22 mouse cellular contexts compared by ENCODE assay signal in the genomic region with DNA sequence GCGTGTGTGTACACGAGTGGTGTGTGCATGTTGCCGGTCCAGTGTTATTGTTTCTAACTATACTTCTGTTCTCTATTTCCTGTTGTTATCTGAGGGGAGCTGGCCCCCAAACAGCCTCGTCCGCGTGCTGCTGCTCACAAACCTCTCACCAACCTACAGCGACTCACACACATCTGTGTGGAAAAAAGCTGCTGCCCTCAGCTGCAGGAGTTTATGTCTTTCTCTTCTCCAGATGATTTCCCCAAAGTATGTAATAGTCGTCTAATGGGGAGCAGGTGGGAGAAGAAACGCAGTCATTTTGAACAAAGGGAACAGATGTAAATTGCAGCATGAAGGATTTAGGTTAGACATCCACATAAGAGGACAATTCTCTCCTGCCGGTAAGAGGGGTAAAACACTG. TPM values are rescaled to one million over a fixed set of nuclear protein-coding genes. Genes with fewer than 3 reads are reported as not detected.
DNase-seq lines count a peak whose midpoint lies in the region; ATAC-seq and TF ChIP-seq lines count a peak whose summit lies in the region.
"Had no signal": no experiment of that assay in that cellular context is flagged by ENCODE, and none has a peak within 500 bp of the region (broad histone marks: within the 10 kb centered on the region; RNA-seq: fewer than 3 reads in every experiment).

No protein-coding gene starts in this region.

- no peak overlapping the region for H3K9ac ChIP-seq in hindbrain, embryonic 16.5 days (ENCODE audit: low read depth, low read length)
- H3K9ac ChIP-seq in embryonic facial prominence, embryonic 11.5 days (replicated peaks; ENCODE audit: low read length): no peak overlapping the region
- no peak overlapping the region for H3K9ac ChIP-seq in limb, embryonic 12.5 days (replicated peaks)
- H3K9ac ChIP-seq: forebrain, postnatal 0 days; liver, embryonic 12.5 days had no signal

- no peak for DNase-seq in hindbrain, embryonic 10.5 days (ENCODE audit: low spot score)
- DNase-seq in brain, embryonic 14.5 days (ENCODE audit: low read depth): peak; percentile 37
- DNase-seq in embryonic facial prominence, embryonic 11.5 days (ENCODE audit: low spot score): peak; percentile 79
- no peak for DNase-seq in kidney, adult 18-20 months
- no peak for DNase-seq in thymus, adult 2 months
- DNase-seq: adrenal gland, postnatal 14 days; cerebellum, adult 2 months; forebrain, postnatal 0 days; gastrocnemius, adult 2 months; heart, adult 18-20 months; heart, postnatal 36 days; kidney, adult 9 months; kidney, postnatal 36 days; layer of hippocampus, adult 9-11 months; lung, postnatal 10 days had no signal

- 0 out of 2 replicates have a peak overlapping the region, but pooled peaks have one; percentile 30 for H3K27ac ChIP-seq in hindbrain, embryonic 10.5 days
- H3K27ac ChIP-seq in hindbrain, embryonic 16.5 days (ENCODE audit: low read depth, low read length): no peak overlapping the region
- H3K27ac ChIP-seq in embryonic facial prominence, embryonic 11.5 days (replicated peaks; ENCODE audit: low read depth, low read length): peak overlapping the region; percentile 48
- peak overlapping the region; percentile 72 for H3K27ac ChIP-seq in limb, embryonic 12.5 days
- H3K27ac ChIP-seq in thymus, adult 2 months (ENCODE audit: control insufficient read depth, insufficient read depth, low read length): no peak overlapping the region
- H3K27ac ChIP-seq: gastrocnemius, adult 2 months; liver, embryonic 12.5 days had no signal

- TF ChIP-seq POLR2A in brain, embryonic 14.5 days (IDR thresholded peaks at IDR 0.05; ENCODE audit: borderline replicate concordance, extremely low read depth, insufficient read depth, insufficient read length, poor library complexity, severe bottlenecking): no peak
- TF ChIP-seq POLR2A in thymus, adult 2 months (IDR thresholded peaks at IDR 0.05; ENCODE audit: control insufficient read depth, extremely low read depth, insufficient read depth, low read length, poor library complexity): no peak

- WGBS in hindbrain, embryonic 10.5 days: 64% methylated on average over 10 of the region's 10 CpGs
- 59% methylated on average over 10 of the region's 10 CpGs for WGBS in hindbrain, embryonic 16.5 days
- WGBS in embryonic facial prominence, embryonic 11.5 days: 28% methylated on average over 10 of the region's 10 CpGs
- WGBS in limb, embryonic 12.5 days: 14% methylated on average over 10 of the region's 10 CpGs
- 26% methylated on average over 10 of the region's 10 CpGs for WGBS in thymus, adult 2 months

- H3K9me3 ChIP-seq in hindbrain, embryonic 10.5 days: no peaks in the 10 kb centered on the region
- no peaks in the 10 kb centered on the region for H3K9me3 ChIP-seq in hindbrain, embryonic 16.5 days (ENCODE audit: control insufficient read depth, low read length)
- no peaks in the 10 kb centered on the region for H3K9me3 ChIP-seq in embryonic facial prominence, embryonic 11.5 days (replicated peaks; ENCODE audit: control insufficient read depth, low read length)
- H3K9me3 ChIP-seq in limb, embryonic 12.5 days: no peaks in the 10 kb centered on the region
- H3K9me3 ChIP-seq: liver, embryonic 12.5 days had no signal

- no peak overlapping the region for H3K4me3 ChIP-seq in hindbrain, embryonic 10.5 days
- no peak overlapping the region for H3K4me3 ChIP-seq in hindbrain, embryonic 16.5 days (ENCODE audit: low read length)
- H3K4me3 ChIP-seq in embryonic facial prominence, embryonic 11.5 days (ENCODE audit: low read depth, low read length): no peak overlapping the region
- H3K4me3 ChIP-seq in limb, embryonic 12.5 days (replicated peaks): 0 out of 2 replicates have a peak overlapping the region, but pooled peaks have one; percentile 6
- H3K4me3 ChIP-seq in thymus, adult 2 months (ENCODE audit: control insufficient read depth, insufficient read depth, low read length): no peak overlapping the region
- H3K4me3 ChIP-seq: erythroblast, embryonic 14.5 days; gastrocnemius, adult 2 months; liver, embryonic 12.5 days had no signal

- H3K4me2 ChIP-seq in hindbrain, embryonic 16.5 days (ENCODE audit: low read length): no peak overlapping the region
- no peak overlapping the region for H3K4me2 ChIP-seq in embryonic facial prominence, embryonic 11.5 days (ENCODE audit: low read depth, low read length)
- peak overlapping the region; percentile 37 for H3K4me2 ChIP-seq in limb, embryonic 12.5 days
- H3K4me2 ChIP-seq: liver, embryonic 12.5 days had no signal

- ATAC-seq in hindbrain, embryonic 16.5 days: no peak
- 0 out of 2 replicates have a peak, but pooled peaks have one; percentile 14 for ATAC-seq in embryonic facial prominence, embryonic 11.5 days (replicated peaks; ENCODE audit: insufficient number of reproducible peaks, low FRiP score, low TSS enrichment, low read depth)
- ATAC-seq in limb, embryonic 12.5 days (ENCODE audit: insufficient number of reproducible peaks, insufficient read depth, low FRiP score, low TSS enrichment, low read depth): peak; percentile 71; the same call in 1 of the 2 replicates
- ATAC-seq: activated CD4-positive, CD25-positive, alpha-beta regulatory T cell, adult 4 months; forebrain, postnatal 0 days; liver, embryonic 12.5 days; midbrain, embryonic 16.5 days; Patski had no signal

- no peaks in the 10 kb centered on the region for H3K36me3 ChIP-seq in hindbrain, embryonic 10.5 days
- H3K36me3 ChIP-seq in hindbrain, embryonic 16.5 days (ENCODE audit: control insufficient read depth, insufficient read depth, low read length): no peaks in the 10 kb centered on the region
- no peaks in the 10 kb centered on the region for H3K36me3 ChIP-seq in embryonic facial prominence, embryonic 11.5 days (replicated peaks; ENCODE audit: control insufficient read depth, insufficient read depth, low read depth, low read length)
- no peaks in the 10 kb centered on the region for H3K36me3 ChIP-seq in limb, embryonic 12.5 days
- no peaks in the 10 kb centered on the region for H3K36me3 ChIP-seq in thymus, adult 2 months (ENCODE audit: control insufficient read depth, insufficient read depth, low read length)
- H3K36me3 ChIP-seq: liver, embryonic 12.5 days had no signal

- no peak for TF ChIP-seq CTCF in brain, embryonic 14.5 days (IDR thresholded peaks at IDR 0.05; ENCODE audit: borderline replicate concordance, extremely low read depth, insufficient read depth, insufficient read length)
- TF ChIP-seq CTCF in thymus, adult 2 months (IDR thresholded peaks at IDR 0.05; ENCODE audit: borderline replicate concordance, control insufficient read depth, extremely low read depth, insufficient read depth, low read length, poor library complexity): no peak

- H3K4me1 ChIP-seq in hindbrain, embryonic 10.5 days (replicated peaks): peaks cover 12% of the 10 kb centered on the region
- no peaks in the 10 kb centered on the region for H3K4me1 ChIP-seq in hindbrain, embryonic 16.5 days (ENCODE audit: control insufficient read depth, insufficient read depth, low read depth, low read length)
- peaks cover 6% of the 10 kb centered on the region for H3K4me1 ChIP-seq in embryonic facial prominence, embryonic 11.5 days (ENCODE audit: control insufficient read depth, insufficient read depth, low read length)
- H3K4me1 ChIP-seq in limb, embryonic 12.5 days (replicated peaks): peaks cover 40% of the 10 kb centered on the region
- no peaks in the 10 kb centered on the region for H3K4me1 ChIP-seq in thymus, adult 2 months (replicated peaks; ENCODE audit: control insufficient read depth, insufficient read depth, low read length)
- H3K4me1 ChIP-seq: liver, embryonic 12.5 days had no signal

- no peaks in the 10 kb centered on the region; the same call in 1 of the 2 replicates for H3K27me3 ChIP-seq in hindbrain, embryonic 10.5 days (ENCODE audit: insufficient read depth, poor library complexity, severe bottlenecking)
- H3K27me3 ChIP-seq in hindbrain, embryonic 16.5 days (replicated peaks; ENCODE audit: control insufficient read depth, insufficient read depth, low read length): 0 out of 2 replicates have a peak, but pooled peaks cover 2% of the 10 kb centered on the region
- no peaks in the 10 kb centered on the region for H3K27me3 ChIP-seq in embryonic facial prominence, embryonic 11.5 days (ENCODE audit: control insufficient read depth, insufficient read depth, low read length)
- no peaks in the 10 kb centered on the region for H3K27me3 ChIP-seq in limb, embryonic 12.5 days
- no peaks in the 10 kb centered on the region for H3K27me3 ChIP-seq in thymus, adult 2 months (ENCODE audit: control insufficient read depth, insufficient read depth, low read length)
- H3K27me3 ChIP-seq: liver, embryonic 12.5 days had no signal

RNA-seq across cellular contexts. Expression of a gene that starts 55.1 kb away (rescaled TPM):
- polyA plus RNA-seq in hindbrain, embryonic 10.5 days (2016; fragmentation: Nextera tagmentation; extraction: Ambion mirVana): 12.9 and 22.0 TPM in 2 replicates
- 17.8 and 20.3 TPM in 2 replicates for polyA plus RNA-seq in hindbrain, embryonic 16.5 days (2015; fragmentation: Nextera tagmentation; extraction: Ambion mirVana)
- 9.7 and 31.3 TPM in 2 replicates for polyA plus RNA-seq in brain, embryonic 14.5 days (2012; rRNA removed)
- polyA plus RNA-seq in embryonic facial prominence, embryonic 11.5 days (2014; fragmentation: Nextera tagmentation; extraction: Ambion mirVana): 27.5 and 27.6 TPM in 2 replicates
- 50.6 and 53.0 TPM in 2 replicates for polyA plus RNA-seq in limb, embryonic 12.5 days (2016; fragmentation: Nextera tagmentation; extraction: Ambion mirVana)
- polyA plus RNA-seq in thymus, adult 2 months (2012; rRNA removed): 1.1 and 1.6 TPM in 2 replicates

Comparison
In these comparisons a context has a peak if more than half of its experiments do, and no peak if none do; other contexts are left out.
1. H3K27ac ChIP-seq: peak in hindbrain, embryonic 10.5 days (single experiment), embryonic facial prominence, embryonic 11.5 days (single experiment) and limb, embryonic 12.5 days (single experiment); none in hindbrain, embryonic 16.5 days (single experiment) and thymus, adult 2 months (single experiment).
2. DNase-seq: peak in brain, embryonic 14.5 days (single experiment) and embryonic facial prominence, embryonic 11.5 days (single experiment); none in hindbrain, embryonic 10.5 days (single experiment), kidney, adult 18-20 months (single experiment) and thymus, adult 2 months (single experiment).